Mouse (Mus musculus) liver, embryonic 14.5 days (tissue): ENCODE data around the gene Pamr1.

Experiments used
- CTCF ChIP-seq: IDR thresholded peaks from 2 replicates; pipeline ENCODE4 v1.5.1; 2016; ENCODE audit warnings: antibody characterized with exemption, low read depth, control low read depth
- EP300 ChIP-seq: IDR thresholded peaks from 2 replicates; pipeline ENCODE4 v1.6.1; 2016; ENCODE audit warnings: antibody characterized with exemption, low read depth

- no peak for TF ChIP-seq EP300
- no peak for TF ChIP-seq CTCF
Measured at GRCm38 (mm10) chr2:102657726-102658125, 107.9 kb downstream of the Pamr1 start.
